Mouse (Mus musculus): ENCODE measurements around the gene Il16.

GRCm38 (mm10) chr7:83650638-83651037 is 94.9 kb downstream of the Il16 start:
- TF ChIP-seq CTCF (IDR thresholded peaks at IDR 0.05; ENCODE audit: insufficient read depth, low read length) (no peak), POLR2A (IDR thresholded peaks at IDR 0.05; ENCODE audit: borderline replicate concordance, extremely low read depth, low read depth, low read length) (no peak)

Measured in lung, adult 2 months (tissue).